Mouse (Mus musculus) stomach, postnatal 0 days (tissue): ENCODE measurements around the gene Sct.

Experiments
- CTCF ChIP-seq: IDR thresholded peaks from 2 replicates; pipeline ENCODE4 v1.5.1; 2016; ENCODE audit warnings: antibody characterized with exemption, low read depth, mild to moderate bottlenecking, moderate library complexity
- EP300 ChIP-seq: optimal IDR thresholded peaks from 2 replicates; pipeline ENCODE3; 2016; ENCODE audit warnings: antibody characterized with exemption

DNA sequence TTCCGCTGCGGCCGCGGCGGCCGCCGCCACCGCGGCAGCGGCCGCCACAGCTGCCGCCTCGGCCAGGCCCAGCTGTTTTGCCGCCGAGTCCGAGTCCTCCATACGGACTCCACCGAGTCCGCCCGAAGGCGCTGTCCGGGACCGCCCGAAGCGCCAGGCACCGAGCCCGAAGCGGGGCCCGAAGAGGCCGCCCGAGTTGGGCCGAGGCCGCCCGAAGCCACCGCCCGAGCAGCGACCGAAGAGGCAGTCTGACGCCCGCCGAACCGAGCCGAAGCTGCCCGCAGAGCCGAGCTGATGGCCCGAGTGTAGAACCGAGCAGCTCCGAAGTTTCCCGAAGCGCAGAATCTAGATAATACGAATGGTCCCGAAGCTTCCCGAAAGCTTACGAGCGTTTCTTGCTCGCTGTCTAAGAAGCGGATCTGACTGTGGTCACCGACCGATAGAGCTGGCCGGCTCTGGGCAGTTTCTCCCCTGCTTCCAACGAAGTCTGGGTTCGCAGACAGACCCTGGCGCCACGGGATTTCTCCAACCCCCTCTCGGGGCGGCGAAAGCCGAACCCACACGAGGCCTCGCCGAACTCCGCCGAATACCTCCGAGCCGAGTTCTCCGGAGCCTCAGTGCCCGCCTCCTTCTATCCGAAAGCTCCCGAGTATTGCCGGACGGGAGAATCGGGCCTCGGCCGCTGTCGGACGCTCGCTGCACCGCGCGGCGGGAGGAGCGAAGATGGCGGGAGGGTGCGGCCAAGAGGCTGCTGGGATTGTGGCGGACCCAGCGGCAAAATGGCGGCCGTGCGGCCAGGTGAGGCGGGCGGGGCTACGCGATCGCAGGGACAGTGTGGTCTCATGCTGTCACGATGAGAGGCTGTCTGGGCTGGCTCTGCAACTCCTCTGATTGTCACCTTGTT, 48.8 kb upstream of the Sct start, which contains the start of the genes Deaf1 and Tmem80:
- TF ChIP-seq CTCF (no peak; the same call in 1 of the 2 replicates), EP300 (no peak)
